Mouse (Mus musculus) kidney, embryonic 15.5 days (tissue): Measurements from ENCODE around the gene Mien1. TPM values are rescaled to one million over a fixed set of nuclear protein-coding genes. Genes with fewer than 3 reads are reported as not detected.

Experiments
- ATAC-seq: fragments of 200-750 bp; cut with Nextera tagmentation; replicated peaks from 2 replicates; pipeline ENCODE4 v1.8.0; 2017; ENCODE audit warnings: moderate TSS enrichment; ENCODE audit not compliant: low FRiP score
- H3K27ac ChIP-seq: fragments of 300-500 bp; sonication (generic); 2 replicates; pipeline ENCODE4 v1.5.1; 2015; ENCODE audit warnings: mild to moderate bottlenecking, inconsistent platforms
- H3K27me3 ChIP-seq: fragments of 300-500 bp; sonication (generic); 2 replicates; pipeline ENCODE4 v1.6.1; 2015; ENCODE audit warnings: inconsistent platforms
- H3K36me3 ChIP-seq: fragments of 300-500 bp; sonication (generic); 2 replicates; pipeline ENCODE4 v1.6.1; 2015; ENCODE audit warnings: inconsistent platforms
- H3K4me1 ChIP-seq: fragments of 300-500 bp; sonication (generic); 2 replicates; pipeline ENCODE4 v1.6.1; 2015; ENCODE audit warnings: inconsistent platforms
- H3K4me2 ChIP-seq: fragments of 300-500 bp; sonication (generic); 2 replicates; pipeline ENCODE4 v1.6.1; 2015; ENCODE audit warnings: moderate library complexity, mild to moderate bottlenecking, inconsistent platforms
- H3K4me3 ChIP-seq: fragments of 300-500 bp; sonication (generic); replicated peaks from 2 replicates; pipeline ENCODE4 v1.5.1; 2015; ENCODE audit warnings: mild to moderate bottlenecking, inconsistent platforms
- H3K9ac ChIP-seq: fragments of 300-500 bp; sonication (generic); 2 replicates; pipeline ENCODE4 v1.6.1; 2015; ENCODE audit warnings: mild to moderate bottlenecking, inconsistent platforms
- H3K9me3 ChIP-seq: fragments of 300-500 bp; sonication (generic); replicated peaks from 2 replicates; pipeline ENCODE4 v1.6.1; 2016; ENCODE audit warnings: inconsistent platforms
- WGBS: fragments of 180-500 bp; shearing (Covaris S2); methylation state at CpG from one replicate; pipeline ENCODE4 v1.1.7; 2015; ENCODE audit warnings: mixed read lengths; 5-methylcytosine and 5-hydroxymethylcytosine counted together
- polyA plus RNA-seq: library from polyadenylated mRNA; unstranded; fragments of >200 nt; fragmentation: Nextera tagmentation; extraction: Ambion mirVana; gene quantifications from 2 replicates; pipeline ENCODE4 v1.2.1, GENCODE M21; 2015

Gene Mien1
- polyA plus RNA-seq, 1 experiment from 2014 or later: 101 TPM

GRCm38 (mm10) chr11:98414162-98414561 is 24.6 kb downstream of the Mien1 start:
- no peaks in the 10 kb centered on the region for H3K9me3 ChIP-seq
- H3K4me1 ChIP-seq: peaks cover 79% of the 10 kb centered on the region
- H3K4me3 ChIP-seq: peak overlapping the region; percentile 99
- H3K27me3 ChIP-seq: peaks cover 5% of the 10 kb centered on the region
- H3K36me3 ChIP-seq: peaks cover 13% of the 10 kb centered on the region; the same call in 1 of the 2 replicates
- peak overlapping the region; percentile 79 for H3K4me2 ChIP-seq
- 21% methylated on average over 2 of the region's 2 CpGs for WGBS
- no peak for ATAC-seq
- peak overlapping the region; percentile 98; the same call in 1 of the 2 replicates for H3K27ac ChIP-seq
- peak overlapping the region; percentile 100 for H3K9ac ChIP-seq

- Histone ChIP-seq H3K9ac (peak overlapping the region; percentile 100), H3K4me3 (peak overlapping the region; percentile 99), H3K4me2 (peak overlapping the region; percentile 79), H3K27me3 (peaks cover 5% of the 10 kb centered on the region), H3K27ac (peak overlapping the region; percentile 98), H3K9me3 (no peaks in the 10 kb centered on the region), H3K36me3 (0 out of 2 replicates have a peak, but pooled peaks cover 9% of the 10 kb centered on the region), H3K4me1 (peaks cover 79% of the 10 kb centered on the region)
- ATAC-seq: no peak
- WGBS: 9% methylated on average over 7 of the region's 7 CpGs
These were observed 25.1 kb downstream of the Mien1 start for GRCm38 (mm10) chr11:98413731-98414130.

- peak; percentile 27 for ATAC-seq
- peak overlapping the region; percentile 100 for H3K9ac ChIP-seq
- no peaks in the 10 kb centered on the region for H3K9me3 ChIP-seq
- H3K36me3 ChIP-seq: 0 out of 2 replicates have a peak, but pooled peaks cover 5% of the 10 kb centered on the region
- 0% methylated on average over 40 of the region's 40 CpGs for WGBS
- H3K27ac ChIP-seq: peak overlapping the region; percentile 98
- H3K4me1 ChIP-seq: peaks cover 75% of the 10 kb centered on the region
- peak overlapping the region; percentile 79 for H3K4me2 ChIP-seq
- peaks cover 5% of the 10 kb centered on the region for H3K27me3 ChIP-seq
- peak overlapping the region; percentile 99 for H3K4me3 ChIP-seq
These were observed 25.9 kb downstream of the Mien1 start for GRCm38 (mm10) chr11:98412797-98413301.

- H3K36me3 ChIP-seq: 0 out of 2 replicates have a peak, but pooled peaks cover 5% of the 10 kb centered on the region
- no peaks in the 10 kb centered on the region for H3K9me3 ChIP-seq
- peak within 1 kb of the TSS; percentile 100 for H3K9ac ChIP-seq
- peak within 1 kb of the TSS; percentile 98 for H3K27ac ChIP-seq
- WGBS: 0% methylated on average over 38 of the region's 49 CpGs
- peak within 1 kb of the TSS; percentile 99 for H3K4me3 ChIP-seq
- ATAC-seq: peak; percentile 81
- peaks cover 5% of the 10 kb centered on the region for H3K27me3 ChIP-seq
- peaks cover 75% of the 10 kb centered on the region for H3K4me1 ChIP-seq
- peak within 1 kb of the TSS; percentile 79 for H3K4me2 ChIP-seq
These were observed 26.5 kb downstream of the Mien1 start, which contains the start of gene Erbb2 for GRCm38 (mm10) chr11:98412273-98412796. Gene Erbb2 (plus strand): TSS chr11:98412470.

- Histone ChIP-seq H3K4me3 (peak overlapping the region; percentile 19), H3K27ac (peak overlapping the region; percentile 90), H3K4me2 (peak overlapping the region; percentile 52), H3K9ac (no peak overlapping the region), H3K4me1 (peaks cover 47% of the 10 kb centered on the region), H3K9me3 (no peaks in the 10 kb centered on the region), H3K27me3 (peaks cover 5% of the 10 kb centered on the region), H3K36me3 (no peaks in the 10 kb centered on the region)
- WGBS: 2% methylated on average over 9 of the region's 10 CpGs
- ATAC-seq: peak; percentile 70
These were observed 29.4 kb downstream of the Mien1 start for GRCm38 (mm10) chr11:98409341-98409822.

GRCm38 (mm10) chr11:98408872-98409271 is 29.9 kb downstream of the Mien1 start:
- H3K9me3 ChIP-seq: no peaks in the 10 kb centered on the region
- H3K4me1 ChIP-seq: peaks cover 42% of the 10 kb centered on the region
- H3K9ac ChIP-seq: no peak overlapping the region
- H3K4me3 ChIP-seq: peak overlapping the region; percentile 19
- H3K36me3 ChIP-seq: no peaks in the 10 kb centered on the region
- peak overlapping the region; percentile 90 for H3K27ac ChIP-seq
- ATAC-seq: peak; percentile 52
- peak overlapping the region; percentile 52 for H3K4me2 ChIP-seq
- H3K27me3 ChIP-seq: peaks cover 5% of the 10 kb centered on the region
- WGBS: 31% methylated on average over 8 of the region's 8 CpGs

- H3K27me3 ChIP-seq: peaks cover 5% of the 10 kb centered on the region
- ATAC-seq: no peak
- no peak overlapping the region for H3K27ac ChIP-seq
- no peak overlapping the region for H3K4me3 ChIP-seq
- H3K4me2 ChIP-seq: no peak overlapping the region
- no peak overlapping the region for H3K9ac ChIP-seq
- 67% methylated on average over 6 of the region's 6 CpGs for WGBS
- H3K4me1 ChIP-seq: peaks cover 27% of the 10 kb centered on the region
- H3K36me3 ChIP-seq: no peaks in the 10 kb centered on the region
- H3K9me3 ChIP-seq: no peaks in the 10 kb centered on the region
These were observed 32.2 kb downstream of the Mien1 start for GRCm38 (mm10) chr11:98406621-98407020.

GRCm38 (mm10) chr11:98400816-98401215 is 38.0 kb downstream of the Mien1 start:
- Histone ChIP-seq H3K9ac (peak overlapping the region; percentile 73), H3K9me3 (no peaks in the 10 kb centered on the region), H3K4me1 (peaks cover 18% of the 10 kb centered on the region), H3K36me3 (0 out of 2 replicates have a peak, but pooled peaks cover 6% of the 10 kb centered on the region), H3K27ac (peak overlapping the region; percentile 100), H3K27me3 (no peaks in the 10 kb centered on the region), H3K4me3 (peak overlapping the region; percentile 81), H3K4me2 (peak overlapping the region; percentile 87)
- 52% methylated on average over 3 of the region's 3 CpGs for WGBS
- ATAC-seq: peak; percentile 63

- Histone ChIP-seq H3K36me3 (0 out of 2 replicates have a peak, but pooled peaks cover 6% of the 10 kb centered on the region), H3K27me3 (no peaks in the 10 kb centered on the region), H3K9me3 (no peaks in the 10 kb centered on the region), H3K4me2 (peak within 1 kb of the TSS; percentile 87), H3K9ac (peak within 1 kb of the TSS; percentile 73), H3K4me1 (peaks cover 20% of the 10 kb centered on the region), H3K4me3 (peak within 1 kb of the TSS; percentile 81), H3K27ac (peak within 1 kb of the TSS; percentile 100)
- peak; percentile 91 for ATAC-seq
- under 1% methylated on average over 40 of the region's 40 CpGs for WGBS
These were observed 38.5 kb downstream of the Mien1 start, which contains the start of gene Pgap3 for GRCm38 (mm10) chr11:98400161-98400726. Gene Pgap3 (minus strand): TSS chr11:98400490.

- H3K4me1 ChIP-seq: peaks cover 43% of the 10 kb centered on the region
- H3K4me2 ChIP-seq: no peak overlapping the region
- no peak overlapping the region for H3K27ac ChIP-seq
- ATAC-seq: no peak
- 0 out of 2 replicates have a peak, but pooled peaks cover 6% of the 10 kb centered on the region for H3K36me3 ChIP-seq
- no peak overlapping the region for H3K4me3 ChIP-seq
- WGBS: 94% methylated on average over 7 of the region's 7 CpGs
- H3K9ac ChIP-seq: no peak overlapping the region
- H3K27me3 ChIP-seq: no peaks in the 10 kb centered on the region
- H3K9me3 ChIP-seq: no peaks in the 10 kb centered on the region
These were observed 40.8 kb downstream of the Mien1 start for GRCm38 (mm10) chr11:98397946-98398345.

GRCm38 (mm10) chr11:98395041-98395440 is 43.8 kb downstream of the Mien1 start:
- Histone ChIP-seq H3K4me1 (peaks cover 50% of the 10 kb centered on the region), H3K4me2 (no peak overlapping the region), H3K9ac (no peak overlapping the region), H3K9me3 (no peaks in the 10 kb centered on the region), H3K36me3 (0 out of 2 replicates have a peak, but pooled peaks cover 6% of the 10 kb centered on the region), H3K4me3 (no peak overlapping the region), H3K27ac (peak overlapping the region; percentile 46), H3K27me3 (peaks cover 13% of the 10 kb centered on the region)
- 40% methylated on average over 4 of the region's 4 CpGs for WGBS
- no peak for ATAC-seq

GRCm38 (mm10) chr11:98394301-98394700 is 44.5 kb downstream of the Mien1 start:
- Histone ChIP-seq H3K27me3 (peaks cover 17% of the 10 kb centered on the region), H3K9me3 (no peaks in the 10 kb centered on the region), H3K9ac (no peak overlapping the region), H3K4me3 (no peak overlapping the region), H3K27ac (peak overlapping the region; percentile 46), H3K4me1 (peaks cover 47% of the 10 kb centered on the region), H3K36me3 (0 out of 2 replicates have a peak, but pooled peaks cover 6% of the 10 kb centered on the region), H3K4me2 (no peak overlapping the region)
- 28% methylated on average over 6 of the region's 6 CpGs for WGBS
- no peak for ATAC-seq
